In genomic region chr11:81010766-81011165, GRCm38 (mm10) we compare ENCODE assay signal across 13 mouse cellular contexts.
"Had no signal": no experiment of that assay in that cellular context is flagged by ENCODE, and none has a peak within 500 bp of the region (broad histone marks: within the 10 kb centered on the region; RNA-seq: fewer than 3 reads in every experiment).

No protein-coding gene starts in this region.

- DNase-seq: kidney, adult 2 months; kidney, postnatal 36 days; layer of hippocampus, adult 9-11 months; layer of hippocampus, postnatal 36 days; lung, adult 18-20 months; thymus, adult 2 months; thymus, postnatal 25 days had no signal

- H3K27ac ChIP-seq: kidney, embryonic 15.5 days; limb, embryonic 13.5 days; liver, embryonic 14.5 days; midbrain, embryonic 15.5 days; stomach, embryonic 15.5 days had no signal

- H3K9ac ChIP-seq: kidney, embryonic 15.5 days; limb, embryonic 13.5 days; liver, embryonic 14.5 days; midbrain, embryonic 15.5 days; stomach, embryonic 15.5 days had no signal

- H3K4me3 ChIP-seq: kidney, embryonic 15.5 days; limb, embryonic 13.5 days; midbrain, embryonic 15.5 days; stomach, embryonic 15.5 days had no signal

- H3K4me2 ChIP-seq: kidney, embryonic 15.5 days; limb, embryonic 13.5 days; midbrain, embryonic 15.5 days; stomach, embryonic 15.5 days had no signal

- H3K27me3 ChIP-seq: kidney, embryonic 15.5 days; limb, embryonic 13.5 days; midbrain, embryonic 15.5 days; stomach, embryonic 15.5 days had no signal

- H3K36me3 ChIP-seq: limb, embryonic 13.5 days; midbrain, embryonic 15.5 days; stomach, embryonic 15.5 days had no signal

- H3K9me3 ChIP-seq: kidney, embryonic 15.5 days; limb, embryonic 13.5 days; midbrain, embryonic 15.5 days; stomach, embryonic 15.5 days had no signal

- ATAC-seq: intestine, embryonic 16.5 days; midbrain, embryonic 15.5 days had no signal

- H3K4me1 ChIP-seq: kidney, embryonic 15.5 days; limb, embryonic 13.5 days; midbrain, embryonic 15.5 days; stomach, embryonic 15.5 days had no signal
